Mouse (Mus musculus) forebrain, embryonic 11.5 days (tissue): ENCODE results near the gene Nox3. TPM values are rescaled to one million over a fixed set of nuclear protein-coding genes. Genes with fewer than 3 reads are reported as not detected.

Experiments
- ATAC-seq: fragments of 200-750 bp; cut with Nextera tagmentation; replicated peaks from 2 replicates; pipeline ENCODE4 v1.8.0; 2017; ENCODE audit warnings: moderate TSS enrichment; ENCODE audit not compliant: low FRiP score
- DNase-seq: peaks from one replicate; pipeline ENCODE4 v3.0.0-alpha.2; 2017; ENCODE audit warnings: low spot score
- H3K27ac ChIP-seq: fragments of 300-500 bp; sonication (generic); 2 replicates; pipeline ENCODE4 v1.5.1; 2014; ENCODE audit warnings: low read depth, low read length
- H3K27me3 ChIP-seq: fragments of 300-500 bp; sonication (generic); 2 replicates; pipeline ENCODE4 v1.6.1; 2014; ENCODE audit warnings: mild to moderate bottlenecking, low read length, mixed read lengths; ENCODE audit not compliant: control insufficient read depth, insufficient read depth
- H3K36me3 ChIP-seq: fragments of 300-500 bp; sonication (generic); 2 replicates; pipeline ENCODE4 v1.6.1; 2014; ENCODE audit warnings: mild to moderate bottlenecking, low read length, moderate library complexity, mixed read lengths; ENCODE audit not compliant: control insufficient read depth, insufficient read depth
- H3K4me1 ChIP-seq: fragments of 300-500 bp; sonication (generic); replicated peaks from 2 replicates; pipeline ENCODE4 v1.6.1; 2014; ENCODE audit warnings: low read length, mixed read lengths; ENCODE audit not compliant: control insufficient read depth, insufficient read depth
- H3K4me2 ChIP-seq: fragments of 300-500 bp; sonication (generic); 2 replicates; pipeline ENCODE4 v1.6.1; 2014; ENCODE audit warnings: low read depth, mild to moderate bottlenecking, low read length, moderate library complexity, mixed read lengths; ENCODE audit not compliant: severe bottlenecking
- H3K4me3 ChIP-seq: fragments of 300-500 bp; sonication (generic); 2 replicates; pipeline ENCODE4 v1.5.1; 2014; ENCODE audit warnings: low read depth, low read length
- H3K9ac ChIP-seq: fragments of 300-500 bp; sonication (generic); 2 replicates; pipeline ENCODE4 v1.6.1; 2014; ENCODE audit warnings: low read length
- H3K9me3 ChIP-seq: fragments of 300-500 bp; sonication (generic); 2 replicates; pipeline ENCODE4 v1.6.1; 2016; ENCODE audit warnings: low read length, mixed read lengths; ENCODE audit not compliant: control insufficient read depth
- WGBS: fragments of 180-500 bp; shearing (Covaris S2); extraction: QIAGEN DNeasy Blood & Tissue Kit; methylation state at CpG from one replicate; pipeline ENCODE4 v1.1.7; 2014; 5-methylcytosine and 5-hydroxymethylcytosine counted together
- polyA plus RNA-seq: library from polyadenylated mRNA; unstranded; fragments of >200 nt; fragmentation: Nextera tagmentation; extraction: Ambion mirVana; gene quantifications from 2 replicates; pipeline ENCODE4 v1.2.1, GENCODE M21; 2014

The Nox3 gene
- polyA plus RNA-seq: not detected in 2 replicates

GRCm38 (mm10) chr17:3696161-3696560, at the start of gene Nox3:
TSS of gene Nox3 (minus strand) at chr17:3696261.
- Histone ChIP-seq H3K4me2 (no peak within 1 kb of the TSS), H3K27ac (no peak within 1 kb of the TSS), H3K36me3 (no peaks in the 10 kb centered on the region), H3K9ac (no peak within 1 kb of the TSS), H3K27me3 (no peaks in the 10 kb centered on the region), H3K9me3 (no peaks in the 10 kb centered on the region), H3K4me1 (no peaks in the 10 kb centered on the region), H3K4me3 (no peak within 1 kb of the TSS)
- WGBS: 93% methylated on average over 9 of the region's 9 CpGs
- ATAC-seq (no peak), DNase-seq (no peak)

GRCm38 (mm10) chr17:3744402-3744801, 48.3 kb upstream of the Nox3 start:
- H3K4me3 ChIP-seq: no peak overlapping the region
- no peak overlapping the region for H3K27ac ChIP-seq
- no peaks in the 10 kb centered on the region for H3K36me3 ChIP-seq
- DNase-seq (no peak), ATAC-seq (no peak)
- H3K4me1 ChIP-seq: no peaks in the 10 kb centered on the region
- 76% methylated on average over 2 of the region's 2 CpGs for WGBS
- no peaks in the 10 kb centered on the region for H3K27me3 ChIP-seq
- no peak overlapping the region for H3K4me2 ChIP-seq
- no peak overlapping the region for H3K9ac ChIP-seq
- H3K9me3 ChIP-seq: no peaks in the 10 kb centered on the region

GRCm38 (mm10) chr17:3736936-3737335, 40.9 kb upstream of the Nox3 start:
- no peak overlapping the region for H3K4me3 ChIP-seq
- ATAC-seq (no peak), DNase-seq (no peak)
- H3K27ac ChIP-seq: no peak overlapping the region
- no peaks in the 10 kb centered on the region for H3K27me3 ChIP-seq
- H3K9ac ChIP-seq: no peak overlapping the region
- 93% methylated on average over 2 of the region's 2 CpGs for whole genome bisulfite sequencing
- no peaks in the 10 kb centered on the region for H3K36me3 ChIP-seq
- H3K4me1 ChIP-seq: no peaks in the 10 kb centered on the region
- no peaks in the 10 kb centered on the region for H3K9me3 ChIP-seq
- no peak overlapping the region for H3K4me2 ChIP-seq

DNA sequence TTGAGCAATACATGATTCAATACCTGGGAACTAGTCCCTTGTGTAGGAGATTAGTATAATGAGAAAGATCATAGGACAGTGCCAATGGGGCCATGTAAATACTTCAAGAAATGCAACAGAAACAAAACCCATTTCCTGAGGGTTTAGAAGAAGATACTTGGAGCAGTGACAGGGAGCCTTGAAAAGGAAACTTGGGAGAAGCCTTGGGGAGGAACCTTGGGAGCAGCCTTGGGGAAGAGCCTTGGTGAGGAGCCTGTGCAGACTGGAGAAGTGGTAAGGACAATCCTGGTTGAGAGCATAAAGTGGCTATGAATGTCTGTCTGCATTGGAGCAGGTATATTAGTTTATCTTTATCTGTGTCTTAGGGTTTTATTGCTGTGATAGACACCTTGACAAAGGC, 38.2 kb upstream of the Nox3 start:
- no peaks in the 10 kb centered on the region for H3K36me3 ChIP-seq
- H3K9me3 ChIP-seq: no peaks in the 10 kb centered on the region
- no peak for ATAC-seq

DNA sequence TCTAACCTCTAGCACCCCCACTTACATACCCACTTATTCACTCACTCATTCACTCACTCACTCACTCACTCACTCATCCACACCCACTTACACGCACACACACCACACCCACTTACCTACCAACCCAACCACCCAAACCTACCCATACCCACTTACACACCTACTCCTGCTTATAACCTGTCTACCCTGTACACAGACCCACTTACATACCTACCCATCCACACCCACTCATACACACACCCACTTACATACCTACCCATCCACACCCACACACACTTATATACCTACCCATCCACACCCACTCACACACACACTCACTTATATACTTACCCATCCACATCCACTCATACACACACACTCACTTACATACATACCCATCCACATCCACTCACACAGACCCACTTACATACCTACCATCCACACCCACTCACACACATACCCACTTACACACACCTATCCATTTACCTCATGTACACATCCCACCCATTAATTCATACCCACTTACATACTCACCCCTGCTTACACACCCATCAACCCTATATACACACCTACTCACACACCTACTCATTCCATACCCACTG, 9.4 kb upstream of the Nox3 start:
- no peaks in the 10 kb centered on the region for H3K4me1 ChIP-seq
- H3K9ac ChIP-seq: no peak overlapping the region
- no peak overlapping the region for H3K4me2 ChIP-seq
- H3K27ac ChIP-seq: no peak overlapping the region
- no peak overlapping the region for H3K4me3 ChIP-seq
- ATAC-seq (peak; percentile 44; the same call in 1 of the 2 replicates), DNase-seq (no peak)
- no peaks in the 10 kb centered on the region for H3K36me3 ChIP-seq
- no peaks in the 10 kb centered on the region for H3K27me3 ChIP-seq
- WGBS: 100% methylated on average over 1 of the region's 1 CpGs
- H3K9me3 ChIP-seq: no peaks in the 10 kb centered on the region

More for the DNA sequence above, 38.2 kb upstream of the Nox3 start:
- H3K4me2 ChIP-seq: no peak overlapping the region
- H3K9ac ChIP-seq: no peak overlapping the region
- H3K27me3 ChIP-seq: no peaks in the 10 kb centered on the region
- no peak overlapping the region for H3K27ac ChIP-seq
- no peaks in the 10 kb centered on the region for H3K4me1 ChIP-seq
- no peak for DNase-seq
- no peak overlapping the region for H3K4me3 ChIP-seq

GRCm38 (mm10) chr17:3702320-3702719, 6.3 kb upstream of the Nox3 start:
- H3K4me3 ChIP-seq: no peak overlapping the region
- no peaks in the 10 kb centered on the region for H3K4me1 ChIP-seq
- 58% methylated on average over 3 of the region's 3 CpGs for WGBS
- H3K9ac ChIP-seq: no peak overlapping the region
- H3K36me3 ChIP-seq: no peaks in the 10 kb centered on the region
- DNase-seq (no peak), ATAC-seq (no peak)
- H3K9me3 ChIP-seq: no peaks in the 10 kb centered on the region
- H3K27me3 ChIP-seq: no peaks in the 10 kb centered on the region
- H3K4me2 ChIP-seq: no peak overlapping the region
- H3K27ac ChIP-seq: no peak overlapping the region

GRCm38 (mm10) chr17:3692817-3693216, 3.2 kb downstream of the Nox3 start:
- Histone ChIP-seq H3K4me2 (no peak overlapping the region), H3K27me3 (no peaks in the 10 kb centered on the region), H3K9me3 (no peaks in the 10 kb centered on the region), H3K27ac (no peak overlapping the region), H3K9ac (no peak overlapping the region), H3K4me1 (no peaks in the 10 kb centered on the region), H3K36me3 (no peaks in the 10 kb centered on the region), H3K4me3 (no peak overlapping the region)
- WGBS: 42% methylated on average over 8 of the region's 8 CpGs
- 0 out of 2 replicates have a peak, but pooled peaks have one; percentile 41 for ATAC-seq
- DNase-seq: no peak

DNA sequence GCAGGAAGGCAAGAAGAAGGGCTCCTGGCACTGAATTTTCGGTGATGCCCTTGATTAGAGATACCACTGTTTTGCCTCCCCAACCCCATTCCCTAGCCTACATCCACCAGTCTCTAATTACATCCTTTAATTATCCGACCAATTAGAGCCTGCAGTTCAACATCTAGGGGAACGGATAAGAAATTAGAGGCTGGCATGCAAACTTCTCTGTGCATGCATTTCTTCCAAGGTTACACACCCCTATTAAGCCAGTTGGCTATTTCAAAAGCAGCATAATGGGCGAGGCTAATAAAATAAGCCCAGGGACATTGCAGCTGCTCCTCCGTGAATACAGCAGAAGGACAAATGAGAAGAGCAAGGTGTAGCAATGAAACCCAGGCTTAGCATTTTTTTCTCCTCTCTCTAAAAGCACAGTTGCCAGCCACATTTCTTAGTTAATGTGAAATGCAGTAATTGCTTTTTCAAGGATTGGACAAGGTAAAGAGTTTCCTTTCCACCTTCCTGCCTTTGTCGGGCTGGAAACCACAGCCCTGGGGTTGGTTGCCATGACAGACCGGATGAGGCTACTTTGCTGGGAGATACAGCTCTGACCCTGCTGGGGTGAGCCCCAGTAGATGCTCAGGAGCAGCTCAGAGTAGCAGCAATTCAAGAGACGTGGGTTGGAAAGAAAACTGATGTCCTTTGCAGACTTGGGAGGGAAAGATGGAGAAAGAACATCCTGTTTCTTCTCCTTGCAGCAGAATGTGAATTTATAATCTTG, 5.4 kb downstream of the Nox3 start:
- Histone ChIP-seq H3K9me3 (no peaks in the 10 kb centered on the region), H3K4me2 (no peak overlapping the region), H3K27me3 (no peaks in the 10 kb centered on the region), H3K4me3 (no peak overlapping the region), H3K36me3 (no peaks in the 10 kb centered on the region), H3K9ac (no peak overlapping the region), H3K4me1 (no peaks in the 10 kb centered on the region), H3K27ac (peak overlapping the region; percentile 60)
- WGBS: 45% methylated on average over 8 of the region's 8 CpGs
- DNase-seq: peak; percentile 65
- peak; percentile 81 for ATAC-seq

GRCm38 (mm10) chr17:3683662-3684061, 12.4 kb downstream of the Nox3 start:
- Histone ChIP-seq H3K4me3 (no peak overlapping the region), H3K4me2 (no peak overlapping the region), H3K36me3 (no peaks in the 10 kb centered on the region), H3K27me3 (no peaks in the 10 kb centered on the region), H3K9ac (no peak overlapping the region), H3K27ac (no peak overlapping the region), H3K9me3 (peaks cover 4% of the 10 kb centered on the region; the same call in 1 of the 2 replicates), H3K4me1 (no peaks in the 10 kb centered on the region)
- DNase-seq (no peak), ATAC-seq (peak; percentile 73; the same call in 1 of the 2 replicates)
- 21% methylated on average over 3 of the region's 3 CpGs for WGBS
